Mouse (Mus musculus): ENCODE measurements around the gene Btn2a2. TPM values are rescaled to one million over a fixed set of nuclear protein-coding genes. Genes with fewer than 3 reads are reported as not detected.
A peak's percentile ranks its signal among the peaks of the same experiment; 100 is the strongest.

The Btn2a2 gene
- polyA plus RNA-seq, 1 experiment from 2014 or later = 0.12 TPM

- Histone ChIP-seq H3K36me3 (no peaks in the 10 kb centered on the region), H3K9ac (no peak overlapping the region), H3K27me3 (peaks cover 33% of the 10 kb centered on the region), H3K4me3 (no peak overlapping the region), H3K4me2 (no peak overlapping the region), H3K9me3 (no peaks in the 10 kb centered on the region), H3K27ac (no peak overlapping the region), H3K4me1 (replicated peaks) (peaks cover 13% of the 10 kb centered on the region; the same call in 1 of the 2 replicates)
- ATAC-seq (ENCODE audit: low FRiP score) = no peak
- WGBS = 38% methylated on average over 9 of the region's 9 CpGs
These were observed 13.4 kb upstream of the Btn2a2 start for GRCm38 (mm10) chr13:23502031-23502567.

GRCm38 (mm10) chr13:23501511-23501910 is 12.9 kb upstream of the Btn2a2 start:
- peaks cover 11% of the 10 kb centered on the region; the same call in 1 of the 2 replicates for H3K4me1 ChIP-seq (replicated peaks)
- no peak overlapping the region for H3K27ac ChIP-seq
- H3K36me3 ChIP-seq = no peaks in the 10 kb centered on the region
- H3K9ac ChIP-seq = no peak overlapping the region
- no peak for ATAC-seq (ENCODE audit: low FRiP score)
- H3K9me3 ChIP-seq = no peaks in the 10 kb centered on the region
- H3K4me2 ChIP-seq = no peak overlapping the region
- 24% methylated on average over 5 of the region's 5 CpGs for WGBS
- H3K27me3 ChIP-seq = peaks cover 37% of the 10 kb centered on the region
- no peak overlapping the region for H3K4me3 ChIP-seq

GRCm38 (mm10) chr13:23500424-23501200 is 12.0 kb upstream of the Btn2a2 start:
- WGBS = 1% methylated on average over 17 of the region's 17 CpGs
- Histone ChIP-seq H3K4me2 (no peak overlapping the region), H3K27ac (no peak overlapping the region), H3K36me3 (no peaks in the 10 kb centered on the region), H3K4me1 (replicated peaks) (peaks cover 4% of the 10 kb centered on the region; the same call in 1 of the 2 replicates), H3K4me3 (no peak overlapping the region), H3K9ac (no peak overlapping the region), H3K27me3 (peaks cover 37% of the 10 kb centered on the region), H3K9me3 (no peaks in the 10 kb centered on the region)
- no peak for ATAC-seq (ENCODE audit: low FRiP score)

- Histone ChIP-seq H3K27me3 (peaks cover 33% of the 10 kb centered on the region), H3K9ac (no peak overlapping the region), H3K9me3 (no peaks in the 10 kb centered on the region), H3K4me2 (no peak overlapping the region), H3K4me1 (replicated peaks) (0 out of 2 replicates have a peak, but pooled peaks cover 3% of the 10 kb centered on the region), H3K36me3 (no peaks in the 10 kb centered on the region), H3K4me3 (no peak overlapping the region), H3K27ac (no peak overlapping the region)
- WGBS = 6% methylated on average over 7 of the region's 7 CpGs
- no peak for ATAC-seq (ENCODE audit: low FRiP score)
These were observed 11.3 kb upstream of the Btn2a2 start for GRCm38 (mm10) chr13:23499943-23500342.

- ATAC-seq (ENCODE audit: low FRiP score) = no peak
- no peaks in the 10 kb centered on the region for H3K36me3 ChIP-seq
These were observed 10.0 kb upstream of the Btn2a2 start for GRCm38 (mm10) chr13:23498653-23499052.

GRCm38 (mm10) chr13:23497656-23498321 is 9.1 kb upstream of the Btn2a2 start:
- peak overlapping the region; percentile 10 for H3K4me3 ChIP-seq
- 5% methylated on average over 19 of the region's 19 CpGs for WGBS
- no peak for ATAC-seq (ENCODE audit: low FRiP score)
- peaks cover 32% of the 10 kb centered on the region for H3K27me3 ChIP-seq
- no peak overlapping the region for H3K9ac ChIP-seq
- no peaks in the 10 kb centered on the region for H3K9me3 ChIP-seq
- H3K4me2 ChIP-seq = peak overlapping the region; percentile 41
- no peaks in the 10 kb centered on the region for H3K4me1 ChIP-seq (replicated peaks)
- no peaks in the 10 kb centered on the region for H3K36me3 ChIP-seq
- no peak overlapping the region for H3K27ac ChIP-seq

More at GRCm38 (mm10) chr13:23498653-23499052, 10.0 kb upstream of the Btn2a2 start:
- whole genome bisulfite sequencing = 5% methylated on average over 10 of the region's 10 CpGs
- Histone ChIP-seq H3K9me3 (no peaks in the 10 kb centered on the region), H3K4me2 (peak overlapping the region; percentile 41), H3K27me3 (peaks cover 32% of the 10 kb centered on the region), H3K4me1 (replicated peaks) (no peaks in the 10 kb centered on the region), H3K4me3 (peak overlapping the region; percentile 10), H3K27ac (no peak overlapping the region), H3K9ac (no peak overlapping the region)

- no peak overlapping the region for H3K4me2 ChIP-seq
- no peak overlapping the region for H3K9ac ChIP-seq
- peaks cover 4% of the 10 kb centered on the region; the same call in 1 of the 2 replicates for H3K4me1 ChIP-seq (replicated peaks)
- no peak for ATAC-seq (ENCODE audit: low FRiP score)
- H3K36me3 ChIP-seq = no peaks in the 10 kb centered on the region
- H3K27me3 ChIP-seq = peaks cover 25% of the 10 kb centered on the region
- H3K4me3 ChIP-seq = no peak overlapping the region
- H3K9me3 ChIP-seq = no peaks in the 10 kb centered on the region
- no peak overlapping the region for H3K27ac ChIP-seq
- 77% methylated on average over 6 of the region's 6 CpGs for WGBS
These were observed 6.9 kb upstream of the Btn2a2 start for GRCm38 (mm10) chr13:23495526-23495925.

- Histone ChIP-seq H3K4me3 (peak overlapping the region; percentile 29), H3K4me1 (replicated peaks) (peaks cover 14% of the 10 kb centered on the region), H3K9ac (no peak overlapping the region), H3K9me3 (no peaks in the 10 kb centered on the region), H3K27ac (no peak overlapping the region), H3K27me3 (peaks cover 11% of the 10 kb centered on the region), H3K36me3 (no peaks in the 10 kb centered on the region), H3K4me2 (peak overlapping the region; percentile 47)
- no peak for ATAC-seq (ENCODE audit: low FRiP score)
- WGBS = 1% methylated on average over 14 of the region's 14 CpGs
These were observed 3.3 kb upstream of the Btn2a2 start for GRCm38 (mm10) chr13:23491990-23492389.

GRCm38 (mm10) chr13:23491263-23491662 is 2.6 kb upstream of the Btn2a2 start:
- H3K36me3 ChIP-seq = no peaks in the 10 kb centered on the region
- H3K27me3 ChIP-seq = peaks cover 7% of the 10 kb centered on the region
- H3K27ac ChIP-seq = no peak overlapping the region
- H3K9ac ChIP-seq = no peak overlapping the region
- no peak overlapping the region for H3K4me2 ChIP-seq
- WGBS = 12% methylated on average over 1 of the region's 1 CpGs
- no peak for ATAC-seq (ENCODE audit: low FRiP score)
- peaks cover 14% of the 10 kb centered on the region for H3K4me1 ChIP-seq (replicated peaks)
- no peak overlapping the region for H3K4me3 ChIP-seq
- H3K9me3 ChIP-seq = no peaks in the 10 kb centered on the region

- no peak overlapping the region for H3K4me2 ChIP-seq
- no peak for ATAC-seq (ENCODE audit: low FRiP score)
- 64% methylated on average over 1 of the region's 1 CpGs for WGBS
- H3K27ac ChIP-seq = no peak overlapping the region
- H3K4me1 ChIP-seq (replicated peaks) = peaks cover 14% of the 10 kb centered on the region
- H3K9me3 ChIP-seq = no peaks in the 10 kb centered on the region
- no peak overlapping the region for H3K4me3 ChIP-seq
- H3K9ac ChIP-seq = no peak overlapping the region
- no peaks in the 10 kb centered on the region for H3K36me3 ChIP-seq
- peaks cover 7% of the 10 kb centered on the region for H3K27me3 ChIP-seq
These were observed 2.2 kb upstream of the Btn2a2 start for GRCm38 (mm10) chr13:23490863-23491262.

- H3K4me2 ChIP-seq = no peak overlapping the region
- H3K27me3 ChIP-seq = peaks cover 7% of the 10 kb centered on the region
- H3K4me1 ChIP-seq (replicated peaks) = peaks cover 10% of the 10 kb centered on the region; the same call in 1 of the 2 replicates
- H3K4me3 ChIP-seq = no peak overlapping the region
- H3K36me3 ChIP-seq = no peaks in the 10 kb centered on the region
- WGBS = 53% methylated on average over 5 of the region's 5 CpGs
- H3K9ac ChIP-seq = no peak overlapping the region
- ATAC-seq (ENCODE audit: low FRiP score) = no peak
- H3K27ac ChIP-seq = no peak overlapping the region
- no peaks in the 10 kb centered on the region for H3K9me3 ChIP-seq
These were observed 3.4 kb downstream of the Btn2a2 start for GRCm38 (mm10) chr13:23485271-23485670.

GRCm38 (mm10) chr13:23483153-23483552 is 5.5 kb downstream of the Btn2a2 start:
- ATAC-seq (ENCODE audit: low FRiP score) = no peak
- H3K9ac ChIP-seq = no peak overlapping the region
- H3K36me3 ChIP-seq = no peaks in the 10 kb centered on the region
- no peaks in the 10 kb centered on the region for H3K9me3 ChIP-seq
- H3K4me2 ChIP-seq = no peak overlapping the region
- H3K27me3 ChIP-seq = peaks cover 7% of the 10 kb centered on the region
- H3K4me3 ChIP-seq = no peak overlapping the region
- WGBS = 89% methylated on average over 2 of the region's 2 CpGs
- H3K4me1 ChIP-seq (replicated peaks) = peaks cover 4% of the 10 kb centered on the region; the same call in 1 of the 2 replicates
- H3K27ac ChIP-seq = no peak overlapping the region
